Mouse (Mus musculus) E14TG2a.4 (cell line): ENCODE results near the gene Ifi205.
"Not testable (repeated sequence)": the region's sequence is repeated elsewhere in the genome, so short reads cannot be mapped to it uniquely, and the experiment has no call there.

Experiments used
- CTCF ChIP-seq: conservative IDR thresholded peaks from 2 replicates; pipeline ENCODE4 v1.5.1; 2014; ENCODE audit warnings: low read length
- NANOG ChIP-seq: IDR thresholded peaks from 2 replicates; pipeline ENCODE4 v1.6.1; 2014; ENCODE audit warnings: borderline replicate concordance, low read length, mixed read lengths
- POU5F1 ChIP-seq: IDR thresholded peaks from 2 replicates; pipeline ENCODE4 v1.6.1; 2014; ENCODE audit warnings: low read length, borderline replicate concordance

DNA sequence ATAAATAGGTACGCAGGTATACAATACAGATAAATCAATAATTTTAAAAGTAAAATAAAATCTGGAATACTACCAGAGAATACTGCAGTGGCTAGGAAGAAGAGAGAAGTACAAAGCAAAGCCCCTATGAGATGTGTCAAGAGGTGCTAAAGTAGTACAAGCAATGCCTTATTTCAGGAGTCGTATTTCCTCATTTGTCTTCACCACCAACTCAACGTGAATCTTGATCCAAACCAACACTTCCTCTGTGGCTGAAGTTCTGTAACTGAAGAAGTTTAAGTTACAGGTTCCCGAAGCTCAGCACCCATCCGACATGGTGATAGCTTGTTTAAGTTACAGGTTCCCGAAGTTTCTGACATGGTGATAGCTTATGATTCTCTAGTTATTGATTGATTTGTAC, 16.6 kb upstream of the Ifi205 start:
- not testable (repeated sequence) for TF ChIP-seq CTCF, NANOG, POU5F1
